Mouse (Mus musculus): ENCODE results near the gene 4930435E12Rik. TPM values are rescaled to one million over a fixed set of nuclear protein-coding genes. Genes with fewer than 3 reads are reported as not detected.
"Not testable (repeated sequence)": the region's sequence is repeated elsewhere in the genome, so short reads cannot be mapped to it uniquely, and the experiment has no call there.

Gene 4930435E12Rik
- not detected in 2 replicates for polyA plus RNA-seq (2015; fragmentation: Nextera tagmentation; extraction: Ambion mirVana)

- Histone ChIP-seq H3K4me3 (replicated peaks) (no peak within 1 kb of the TSS), H3K27me3 (no peaks in the 10 kb centered on the region), H3K9me3 (replicated peaks) (no peaks in the 10 kb centered on the region), H3K27ac (no peak within 1 kb of the TSS), H3K36me3 (no peaks in the 10 kb centered on the region), H3K4me2 (no peak within 1 kb of the TSS), H3K4me1 (replicated peaks) (no peaks in the 10 kb centered on the region), H3K9ac (no peak within 1 kb of the TSS)
- ATAC-seq (ENCODE audit: low read depth) (no peak), DNase-seq (no peak)
- WGBS (ENCODE audit: insufficient replicate concordance) = 54% methylated on average over 3 of the region's 3 CpGs
Observed at GRCm38 (mm10) chr16:38828649-38829048, at the start of gene 4930435E12Rik. 4930435E12Rik (minus strand) TSS chr16:38828749.

GRCm38 (mm10) chr16:38874481-38874880, 45.9 kb upstream of the 4930435E12Rik start:
- no peaks in the 10 kb centered on the region for H3K9me3 ChIP-seq (replicated peaks)
- H3K36me3 ChIP-seq = no peaks in the 10 kb centered on the region
- no peak for DNase-seq
- H3K4me3 ChIP-seq (replicated peaks) = no peak overlapping the region
- H3K4me2 ChIP-seq = no peak overlapping the region
- H3K4me1 ChIP-seq (replicated peaks) = no peaks in the 10 kb centered on the region
- ATAC-seq (ENCODE audit: low read depth) = no peak
- 21% methylated on average over 4 of the region's 4 CpGs for WGBS (ENCODE audit: insufficient replicate concordance)
- no peaks in the 10 kb centered on the region for H3K27me3 ChIP-seq
- H3K27ac ChIP-seq = no peak overlapping the region
- H3K9ac ChIP-seq = no peak overlapping the region

GRCm38 (mm10) chr16:38873231-38873630, 44.7 kb upstream of the 4930435E12Rik start:
- H3K36me3 ChIP-seq = no peaks in the 10 kb centered on the region
- H3K4me2 ChIP-seq = no peak overlapping the region
- no peak overlapping the region for H3K9ac ChIP-seq
- ATAC-seq (ENCODE audit: low read depth) = no peak
- H3K27me3 ChIP-seq = no peaks in the 10 kb centered on the region
- H3K4me3 ChIP-seq (replicated peaks) = no peak overlapping the region
- no peak for DNase-seq
- H3K27ac ChIP-seq = no peak overlapping the region
- WGBS (ENCODE audit: insufficient replicate concordance) = 65% methylated on average over 4 of the region's 4 CpGs
- no peaks in the 10 kb centered on the region for H3K4me1 ChIP-seq (replicated peaks)
- H3K9me3 ChIP-seq (replicated peaks) = no peaks in the 10 kb centered on the region

GRCm38 (mm10) chr16:38864358-38864757, 35.8 kb upstream of the 4930435E12Rik start:
- Histone ChIP-seq H3K9me3 (replicated peaks) (no peaks in the 10 kb centered on the region), H3K27ac (no peak overlapping the region), H3K27me3 (no peaks in the 10 kb centered on the region), H3K9ac (no peak overlapping the region), H3K4me2 (no peak overlapping the region), H3K4me3 (replicated peaks) (no peak overlapping the region), H3K4me1 (replicated peaks) (no peaks in the 10 kb centered on the region), H3K36me3 (no peaks in the 10 kb centered on the region)
- no peak for ATAC-seq (ENCODE audit: low read depth)
- WGBS (ENCODE audit: insufficient replicate concordance) = 68% methylated on average over 5 of the region's 5 CpGs
- DNase-seq = no peak

- no peak overlapping the region for H3K27ac ChIP-seq
- H3K9ac ChIP-seq = no peak overlapping the region
- no peak overlapping the region for H3K4me3 ChIP-seq (replicated peaks)
- no peaks in the 10 kb centered on the region for H3K27me3 ChIP-seq
- WGBS (ENCODE audit: insufficient replicate concordance) = 60% methylated on average over 6 of the region's 6 CpGs
- no peaks in the 10 kb centered on the region for H3K36me3 ChIP-seq
- no peaks in the 10 kb centered on the region for H3K4me1 ChIP-seq (replicated peaks)
- no peak for ATAC-seq (ENCODE audit: low read depth)
- no peak for DNase-seq
- no peak overlapping the region for H3K4me2 ChIP-seq
- H3K9me3 ChIP-seq (replicated peaks) = no peaks in the 10 kb centered on the region
Observed at GRCm38 (mm10) chr16:38860548-38860947, 32.0 kb upstream of the 4930435E12Rik start.

GRCm38 (mm10) chr16:38858120-38858749, 29.7 kb upstream of the 4930435E12Rik start:
- 28% methylated on average over 8 of the region's 8 CpGs for WGBS (ENCODE audit: insufficient replicate concordance)
- Histone ChIP-seq H3K4me2 (no peak overlapping the region), H3K4me1 (replicated peaks) (no peaks in the 10 kb centered on the region), H3K27ac (no peak overlapping the region), H3K9ac (no peak overlapping the region), H3K36me3 (no peaks in the 10 kb centered on the region), H3K27me3 (no peaks in the 10 kb centered on the region), H3K4me3 (replicated peaks) (no peak overlapping the region), H3K9me3 (replicated peaks) (no peaks in the 10 kb centered on the region)
- DNase-seq (no peak), ATAC-seq (ENCODE audit: low read depth) (no peak)

GRCm38 (mm10) chr16:38812521-38812920, 16.0 kb downstream of the 4930435E12Rik start:
- Histone ChIP-seq H3K9me3 (replicated peaks) (peaks cover 4% of the 10 kb centered on the region; the same call in 1 of the 2 replicates), H3K36me3 (no peaks in the 10 kb centered on the region), H3K9ac (no peak overlapping the region), H3K4me1 (replicated peaks) (no peaks in the 10 kb centered on the region), H3K4me2 (no peak overlapping the region), H3K27ac (no peak overlapping the region), H3K27me3 (no peaks in the 10 kb centered on the region), H3K4me3 (replicated peaks) (no peak overlapping the region)
- ATAC-seq (ENCODE audit: low read depth) = no peak
- no peak for DNase-seq
- WGBS (ENCODE audit: insufficient replicate concordance) = 19% methylated on average over 8 of the region's 8 CpGs

- Histone ChIP-seq H3K9ac (no peak overlapping the region), H3K4me2 (no peak overlapping the region), H3K4me3 (replicated peaks) (no peak overlapping the region), H3K36me3 (no peaks in the 10 kb centered on the region), H3K4me1 (replicated peaks) (no peaks in the 10 kb centered on the region), H3K27ac (no peak overlapping the region), H3K27me3 (no peaks in the 10 kb centered on the region), H3K9me3 (replicated peaks) (peaks cover 4% of the 10 kb centered on the region; the same call in 1 of the 2 replicates)
- DNase-seq (no peak), ATAC-seq (ENCODE audit: low read depth) (no peak)
- WGBS (ENCODE audit: insufficient replicate concordance) = 65% methylated on average over 5 of the region's 5 CpGs
Observed at GRCm38 (mm10) chr16:38810196-38810595, 18.4 kb downstream of the 4930435E12Rik start.

- H3K4me2 ChIP-seq; H3K27me3 ChIP-seq; DNase-seq; ATAC-seq (ENCODE audit: low read depth); H3K36me3 ChIP-seq; H3K27ac ChIP-seq; H3K4me3 ChIP-seq (replicated peaks); H3K9me3 ChIP-seq (replicated peaks); H3K4me1 ChIP-seq (replicated peaks); H3K9ac ChIP-seq: not testable (repeated sequence)
- WGBS (ENCODE audit: insufficient replicate concordance) = 54% methylated on average over 5 of the region's 5 CpGs
Observed at GRCm38 (mm10) chr16:38807796-38808195, 20.8 kb downstream of the 4930435E12Rik start.

- 36% methylated on average over 10 of the region's 10 CpGs for whole genome bisulfite sequencing (ENCODE audit: insufficient replicate concordance)
- no peaks in the 10 kb centered on the region for H3K36me3 ChIP-seq
- no peak within 1 kb of the TSS for H3K4me2 ChIP-seq
- ATAC-seq (ENCODE audit: low read depth) (no peak), DNase-seq (no peak)
- no peak within 1 kb of the TSS for H3K4me3 ChIP-seq (replicated peaks)
- no peak within 1 kb of the TSS for H3K27ac ChIP-seq
- H3K9me3 ChIP-seq (replicated peaks) = no peaks in the 10 kb centered on the region
- H3K9ac ChIP-seq = no peak within 1 kb of the TSS
- no peaks in the 10 kb centered on the region for H3K4me1 ChIP-seq (replicated peaks)
- H3K27me3 ChIP-seq = peaks cover 15% of the 10 kb centered on the region
Observed at GRCm38 (mm10) chr16:38800091-38800490, 28.5 kb downstream of the 4930435E12Rik start, which contains the start of gene Upk1b. Upk1b (minus strand) TSS chr16:38800328.

GRCm38 (mm10) chr16:38798957-38799450, 29.5 kb downstream of the 4930435E12Rik start:
- WGBS (ENCODE audit: insufficient replicate concordance) = 51% methylated on average over 3 of the region's 3 CpGs

GRCm38 (mm10) chr16:38793120-38793519, 35.4 kb downstream of the 4930435E12Rik start:
- Histone ChIP-seq H3K9ac (no peak overlapping the region), H3K4me3 (replicated peaks) (no peak overlapping the region), H3K27ac (no peak overlapping the region), H3K9me3 (replicated peaks) (no peaks in the 10 kb centered on the region), H3K4me2 (no peak overlapping the region), H3K36me3 (no peaks in the 10 kb centered on the region), H3K27me3 (peaks cover 9% of the 10 kb centered on the region), H3K4me1 (replicated peaks) (no peaks in the 10 kb centered on the region)
- DNase-seq (no peak), ATAC-seq (ENCODE audit: low read depth) (no peak)
- 67% methylated on average over 6 of the region's 6 CpGs for whole genome bisulfite sequencing (ENCODE audit: insufficient replicate concordance)

More at GRCm38 (mm10) chr16:38798957-38799450, 29.5 kb downstream of the 4930435E12Rik start:
- Histone ChIP-seq H3K36me3 (no peaks in the 10 kb centered on the region), H3K4me1 (replicated peaks) (no peaks in the 10 kb centered on the region), H3K4me2 (no peak overlapping the region), H3K4me3 (replicated peaks) (no peak overlapping the region), H3K9ac (no peak overlapping the region), H3K9me3 (replicated peaks) (no peaks in the 10 kb centered on the region), H3K27ac (no peak overlapping the region), H3K27me3 (peaks cover 17% of the 10 kb centered on the region)
- ATAC-seq (ENCODE audit: low read depth) = no peak
- no peak for DNase-seq

All from liver, embryonic 13.5 days (tissue).